Mouse (Mus musculus): ENCODE results near the gene Rcsd1. TPM values are rescaled to one million over a fixed set of nuclear protein-coding genes. Genes with fewer than 3 reads are reported as not detected.

Rcsd1 gene
- total RNA-seq, 2 experiments from 2014 or later: 74.2 to 80.7 TPM

DNA sequence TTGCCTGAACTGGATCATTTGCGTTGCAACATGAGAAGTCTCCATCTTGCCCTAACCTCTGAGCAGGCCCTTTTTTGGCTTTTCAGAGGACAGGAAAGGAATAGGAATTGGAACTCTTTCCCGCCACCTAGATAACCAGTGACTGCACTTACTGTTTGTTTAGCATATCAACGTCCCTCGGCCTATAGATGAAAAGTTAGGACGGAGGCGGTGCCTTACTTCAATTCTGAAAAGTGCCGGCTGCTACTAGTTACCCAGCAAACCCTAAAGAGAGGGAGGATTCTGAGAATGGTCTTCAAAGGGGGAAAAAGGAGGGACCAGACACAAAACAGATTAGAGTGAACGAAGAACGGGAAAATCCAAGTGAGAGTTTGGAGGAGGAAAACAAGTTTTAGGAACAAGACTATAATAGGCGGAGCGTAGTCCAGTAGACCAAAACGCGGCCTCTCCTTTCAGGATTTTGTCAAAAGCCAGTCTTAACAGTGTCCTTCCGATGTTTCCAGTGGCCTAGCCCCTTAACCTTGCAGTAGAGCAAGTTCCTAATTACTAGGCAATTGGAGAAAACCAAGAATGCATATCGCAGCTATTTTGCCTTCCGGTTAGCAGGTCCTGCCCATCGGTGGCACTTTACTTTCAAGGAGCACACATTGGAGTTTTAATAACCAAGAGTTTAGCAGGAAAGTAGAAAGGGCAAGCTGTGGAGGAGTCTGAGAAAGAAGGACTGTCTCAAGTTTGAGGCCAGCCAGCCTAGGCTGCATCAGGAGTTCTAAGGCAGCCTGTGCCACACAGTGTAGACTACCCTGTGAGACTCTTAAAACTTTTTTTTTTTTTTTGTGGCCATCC lies 74.3 kb downstream of the Rcsd1 start:
- no peak for DNase-seq
- intact Hi-C loops (cut with DNase I): loop anchor here (2.0 kb wide), 1 partner anchor 46 kb away; no protein-coding TSS in a partner anchor

DNA sequence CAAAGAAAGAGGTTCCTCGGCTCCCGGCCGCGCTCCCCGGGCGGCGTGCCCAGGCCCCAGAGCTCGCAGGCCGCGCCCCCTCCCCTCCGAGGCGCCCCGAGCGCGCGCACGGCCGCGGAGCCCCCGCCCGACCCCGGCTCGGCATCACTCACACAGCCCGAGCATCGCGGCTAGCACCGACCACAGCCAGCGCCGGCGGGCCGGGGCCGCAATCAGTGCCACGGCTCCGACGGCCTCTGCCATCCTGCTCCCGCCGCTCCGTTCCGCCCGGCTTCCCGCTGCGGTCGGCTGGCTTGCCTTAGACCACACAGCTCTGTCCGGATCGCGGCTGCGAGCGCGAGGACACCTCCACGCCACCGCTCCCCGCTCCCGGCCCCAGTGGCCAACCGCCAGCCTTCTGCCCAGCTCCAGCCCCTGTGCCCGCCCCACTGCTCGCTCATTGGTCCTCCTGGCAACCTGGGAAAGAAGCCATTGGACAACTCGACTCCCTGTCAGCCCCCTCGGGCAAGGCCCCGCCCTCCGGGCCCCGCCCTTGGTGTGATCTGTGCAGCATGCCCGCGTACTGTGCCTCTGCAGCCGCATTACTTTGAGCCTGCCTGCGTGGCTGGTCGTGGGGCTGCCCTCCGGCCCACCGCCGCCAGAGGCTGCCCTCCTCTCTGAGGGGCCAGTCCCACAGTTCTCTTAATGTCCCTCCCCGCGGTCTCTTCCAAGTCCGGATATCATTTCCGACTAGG lies 75.2 kb downstream of the Rcsd1 start, which contains the start of gene Mpzl1:
TSS of gene Mpzl1 (minus strand) at position 388 of the 734 bp plus-strand sequence.
- peak; percentile 97 to 98 for DNase-seq
- intact Hi-C loops (cut with DNase I): loop anchor here (2.0 kb wide), 1 partner anchor 46 kb away; no protein-coding TSS in a partner anchor

DNA sequence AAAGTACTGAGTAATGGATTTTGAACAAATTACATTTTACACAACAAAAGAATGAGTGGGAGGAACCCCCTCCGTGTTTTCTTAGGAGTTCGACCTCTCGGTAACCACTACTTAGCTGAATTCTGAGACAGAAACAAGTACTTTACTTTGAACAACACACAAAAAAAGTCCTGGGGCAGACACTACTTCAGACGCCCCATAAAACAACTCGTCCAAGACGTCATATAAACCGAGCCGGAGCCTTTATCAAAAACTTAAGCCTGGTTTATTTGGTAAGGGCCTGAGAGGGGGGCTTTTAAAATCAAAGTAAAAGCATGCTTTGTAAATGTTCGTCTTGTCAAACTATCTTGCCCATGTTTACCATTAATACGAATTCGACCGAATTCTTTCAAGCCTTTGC lies 76.2 kb downstream of the Rcsd1 start:
- intact Hi-C loops (cut with DNase I): no loop called here
- no peak for DNase-seq

DNA sequence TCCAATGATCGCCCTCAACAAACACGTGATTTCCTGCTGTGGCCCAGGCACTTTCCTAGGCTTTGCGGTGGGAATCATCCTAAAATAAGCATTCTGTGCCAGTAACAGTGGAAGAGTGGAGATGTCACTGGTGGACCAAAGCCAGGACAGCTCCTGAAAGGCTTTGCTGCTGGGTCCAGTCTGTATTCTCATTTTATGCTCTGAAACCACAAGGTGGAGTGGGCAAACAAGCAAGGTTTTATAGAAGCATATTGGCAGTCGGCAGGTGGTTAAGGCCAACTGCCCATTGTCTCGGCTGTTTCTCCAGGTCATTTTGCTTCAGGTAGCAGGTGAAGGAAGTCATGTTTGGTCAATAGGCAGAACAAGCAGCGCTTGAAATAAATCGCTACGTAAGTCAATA lies 78.4 kb downstream of the Rcsd1 start:
- intact Hi-C loops (cut with DNase I): no loop called here
- DNase-seq: no peak

DNA sequence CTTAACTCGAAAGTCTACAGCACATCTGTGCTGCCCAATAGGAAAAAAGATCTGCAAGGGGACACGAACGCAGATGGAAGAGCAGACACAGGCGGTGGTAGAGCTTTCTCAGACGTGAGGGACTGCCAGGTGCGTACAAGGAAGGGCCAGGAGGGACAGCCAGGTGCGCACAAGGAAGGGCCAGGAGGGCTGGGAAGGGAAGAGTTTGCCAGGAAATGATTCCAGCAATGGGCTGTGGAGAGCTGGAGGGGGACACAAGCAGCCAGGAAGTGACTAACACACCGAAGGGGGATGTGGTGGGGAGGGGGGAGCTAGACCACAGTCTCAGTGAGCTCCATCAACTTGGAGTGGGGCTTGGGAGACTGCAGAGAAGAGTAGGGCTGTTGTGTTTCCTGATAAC lies 79.6 kb downstream of the Rcsd1 start:
- DNase-seq: no peak
- intact Hi-C loops (cut with DNase I): no loop called here

DNA sequence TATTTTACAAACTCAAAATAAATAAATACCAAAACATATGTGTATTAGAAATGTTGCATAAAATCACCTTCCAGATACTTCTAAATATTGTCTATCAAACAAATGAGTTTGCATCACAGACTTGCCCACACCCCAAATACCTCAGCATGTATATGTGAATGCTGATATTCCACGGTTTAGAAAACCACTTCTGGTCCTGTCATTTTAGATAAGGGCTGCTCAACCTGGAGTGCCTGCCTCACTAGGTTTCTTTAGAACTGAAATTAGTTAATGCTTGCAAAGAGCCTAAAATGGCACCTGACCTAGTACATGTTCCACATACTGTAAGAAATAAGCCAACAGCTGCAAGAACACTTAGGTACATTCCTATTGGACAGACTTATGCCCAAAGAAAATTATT lies 81.0 kb downstream of the Rcsd1 start:
- intact Hi-C loops (cut with DNase I): no loop called here
- DNase-seq: no peak

DNA sequence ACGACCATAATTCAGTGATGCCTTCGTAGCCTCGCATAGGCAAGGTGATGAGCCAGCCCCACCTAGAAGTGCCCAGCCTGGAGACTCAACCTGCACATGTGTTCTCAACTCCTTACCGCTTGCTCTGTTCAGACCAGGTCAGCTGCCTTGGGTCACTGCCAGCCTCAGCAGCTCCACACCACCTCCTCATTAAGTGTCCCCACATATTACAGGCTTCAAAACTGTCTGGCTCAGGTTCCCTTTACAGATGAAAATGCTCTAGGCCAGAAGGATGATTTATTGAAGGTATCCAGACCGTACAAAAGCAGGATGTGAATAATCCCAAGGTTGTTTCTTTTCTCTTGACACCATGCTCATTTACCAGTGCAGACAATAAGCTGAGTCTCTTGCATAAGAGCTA lies 83.7 kb downstream of the Rcsd1 start:
- no peak for DNase-seq
- intact Hi-C loops (cut with DNase I): no loop called here

DNA sequence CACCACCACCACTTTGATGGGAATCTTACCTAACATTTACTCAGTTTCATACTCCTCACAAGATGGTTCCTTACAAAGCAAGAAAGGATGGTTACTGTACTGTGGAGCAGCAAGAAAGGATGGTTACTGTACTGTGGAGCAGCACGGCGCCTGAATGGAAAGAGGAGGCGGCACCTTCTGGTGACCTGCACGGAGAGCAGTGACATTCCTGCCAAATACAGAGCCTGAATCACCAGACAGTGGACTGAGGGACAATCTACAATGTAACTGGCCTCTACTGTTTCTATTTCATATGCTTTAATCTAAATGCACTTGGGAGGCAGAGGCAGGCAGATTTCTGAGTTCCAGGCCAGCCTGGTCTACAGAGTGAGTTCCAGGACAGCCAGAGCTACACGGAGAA lies 84.5 kb downstream of the Rcsd1 start:
- no peak for DNase-seq
- intact Hi-C loops (cut with DNase I): no loop called here

DNA sequence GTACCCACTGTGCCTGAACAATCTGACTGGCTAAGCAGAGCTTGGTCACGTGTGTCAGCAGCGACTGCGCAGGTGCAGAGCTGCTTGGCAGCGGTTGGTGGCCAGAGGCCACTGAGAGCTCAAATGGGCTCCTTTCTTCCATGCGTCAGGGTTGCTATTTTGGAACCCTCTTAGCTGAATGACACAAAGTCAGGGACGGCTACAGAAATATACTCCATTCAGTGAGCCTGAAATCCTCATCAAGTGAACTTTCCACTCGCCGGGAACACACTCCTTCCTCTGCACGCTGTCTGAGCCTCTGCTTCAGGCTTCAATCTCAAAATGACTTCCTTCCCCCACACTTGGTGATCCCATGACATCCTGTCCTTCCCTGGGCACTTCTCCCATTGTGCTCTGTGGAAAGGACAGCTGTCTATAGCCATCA lies 91.3 kb downstream of the Rcsd1 start:
- intact Hi-C loops (cut with DNase I): loop anchor here (2.0 kb wide), 1 partner anchor 29 kb away; no protein-coding TSS in a partner anchor
- peak; percentile 71 to 72 for DNase-seq

DNA sequence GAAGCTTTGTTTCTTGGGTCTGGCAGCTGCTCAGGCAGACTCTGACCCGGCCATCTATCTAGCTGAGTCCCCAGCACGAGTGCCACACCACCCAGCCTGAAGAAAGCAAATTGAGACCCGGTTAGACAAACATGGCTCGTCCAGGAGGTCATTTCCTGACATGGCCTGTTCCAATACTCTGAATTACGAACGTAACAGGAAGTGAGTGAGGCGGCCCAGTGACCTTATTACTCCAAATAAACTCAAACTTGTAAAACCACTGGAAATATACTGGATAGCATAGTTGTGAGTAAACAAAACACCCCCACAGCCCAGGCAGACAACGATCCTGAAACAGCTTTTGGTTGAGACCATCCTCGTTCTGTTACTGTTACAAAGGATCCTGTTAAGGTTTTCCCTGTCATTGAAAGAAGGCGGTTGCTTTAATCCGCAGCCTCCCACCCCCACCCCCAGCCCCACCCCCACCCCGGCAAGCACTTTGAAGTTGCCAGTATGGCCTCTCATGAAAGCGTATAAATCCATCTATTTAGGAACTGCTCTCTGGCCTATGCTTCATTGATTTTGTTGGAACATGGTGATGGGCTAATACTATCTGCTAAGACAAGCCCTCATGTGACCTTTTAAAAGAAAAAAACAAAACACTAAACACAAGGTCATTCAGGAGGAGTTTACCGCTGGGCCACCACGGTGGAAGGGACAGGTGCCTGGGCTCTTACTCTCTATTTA lies 92.2 kb downstream of the Rcsd1 start:
- intact Hi-C loops (cut with DNase I): no loop called here
- peak; percentile 31 to 34 for DNase-seq

DNA sequence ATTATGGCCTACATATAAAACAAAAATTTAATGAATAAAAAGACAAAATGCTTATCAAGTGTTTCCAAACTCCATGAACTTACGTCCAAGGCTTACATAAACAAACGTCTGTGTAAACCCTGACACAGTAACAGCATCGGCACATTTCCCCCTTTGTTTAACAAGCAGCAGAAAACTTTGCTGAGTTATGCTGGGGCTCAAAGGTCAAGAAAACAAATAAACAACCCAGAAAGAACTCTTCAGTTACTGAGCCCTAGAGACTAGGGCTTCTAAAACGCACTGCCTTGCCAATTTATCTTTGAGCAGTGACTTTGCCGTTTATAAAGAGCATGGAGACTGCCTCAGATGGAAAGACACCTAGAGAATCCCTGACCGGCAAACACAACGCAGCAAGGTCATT lies 92.9 kb downstream of the Rcsd1 start:
- intact Hi-C loops (cut with DNase I): no loop called here
- peak in 1 of 2 experiments; percentile 24 for DNase-seq

DNA sequence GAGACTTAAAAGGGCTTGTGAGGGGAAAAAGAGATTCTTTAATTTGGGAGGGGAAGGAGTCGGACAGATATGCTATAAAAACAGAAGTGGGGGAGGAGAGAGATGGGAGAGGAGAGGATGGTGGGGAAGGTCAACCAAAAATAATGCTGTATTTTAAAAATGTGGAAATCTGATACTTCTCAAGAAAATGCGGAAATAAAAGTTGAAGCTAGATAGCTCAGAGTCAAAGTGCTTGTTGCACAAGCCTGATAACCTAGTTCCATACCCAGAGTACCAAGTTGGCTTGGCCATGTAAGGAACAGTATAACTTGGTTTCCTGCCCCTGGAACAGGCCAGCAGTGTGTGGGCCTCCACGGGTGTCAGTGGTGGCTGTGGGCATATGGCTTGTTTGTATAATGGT lies 94.8 kb downstream of the Rcsd1 start:
- intact Hi-C loops (cut with DNase I): no loop called here

DNA sequence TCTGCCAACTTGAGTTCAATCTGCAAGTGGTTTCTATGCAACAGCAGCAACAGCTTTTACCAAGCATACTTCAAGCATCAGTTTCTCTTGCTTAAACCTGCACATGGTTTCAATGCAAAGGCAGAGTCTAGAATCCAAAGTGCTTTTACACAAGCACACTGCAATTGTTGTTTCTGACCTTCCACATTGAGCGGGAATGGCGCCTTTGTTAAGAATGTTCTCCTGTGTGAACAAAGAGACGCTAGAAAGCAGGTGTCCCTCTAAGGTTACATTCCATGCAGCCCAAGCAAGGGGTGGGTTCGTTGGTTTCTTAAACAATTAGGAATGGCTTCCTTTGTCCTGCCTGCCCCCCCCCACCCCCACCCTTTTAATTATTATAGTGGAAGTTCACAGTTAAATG lies 95.6 kb downstream of the Rcsd1 start:
- no peak for DNase-seq
- intact Hi-C loops (cut with DNase I): no loop called here

More for the DNA sequence above, 94.8 kb downstream of the Rcsd1 start:
- no peak for DNase-seq

DNA sequence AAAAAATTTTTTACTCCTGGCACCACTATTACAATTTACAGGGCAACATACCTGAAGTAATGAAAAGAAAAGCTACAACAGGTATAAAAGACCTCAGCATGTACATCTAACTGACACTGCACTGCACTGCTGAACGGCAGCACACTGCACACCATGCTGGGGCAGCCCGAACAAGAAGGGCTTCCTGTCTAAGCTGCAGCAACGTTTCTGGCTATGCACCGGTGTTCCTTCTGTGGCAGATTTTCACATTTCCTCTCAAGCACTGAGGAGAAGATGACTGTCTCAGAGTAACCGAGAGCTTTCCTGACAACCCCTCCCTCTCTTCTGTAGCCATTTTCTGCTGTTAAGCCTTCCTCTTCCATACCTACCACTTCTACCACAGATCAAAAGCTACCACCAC lies 96.8 kb downstream of the Rcsd1 start:
- no peak for DNase-seq
- intact Hi-C loops (cut with DNase I): no loop called here

DNA sequence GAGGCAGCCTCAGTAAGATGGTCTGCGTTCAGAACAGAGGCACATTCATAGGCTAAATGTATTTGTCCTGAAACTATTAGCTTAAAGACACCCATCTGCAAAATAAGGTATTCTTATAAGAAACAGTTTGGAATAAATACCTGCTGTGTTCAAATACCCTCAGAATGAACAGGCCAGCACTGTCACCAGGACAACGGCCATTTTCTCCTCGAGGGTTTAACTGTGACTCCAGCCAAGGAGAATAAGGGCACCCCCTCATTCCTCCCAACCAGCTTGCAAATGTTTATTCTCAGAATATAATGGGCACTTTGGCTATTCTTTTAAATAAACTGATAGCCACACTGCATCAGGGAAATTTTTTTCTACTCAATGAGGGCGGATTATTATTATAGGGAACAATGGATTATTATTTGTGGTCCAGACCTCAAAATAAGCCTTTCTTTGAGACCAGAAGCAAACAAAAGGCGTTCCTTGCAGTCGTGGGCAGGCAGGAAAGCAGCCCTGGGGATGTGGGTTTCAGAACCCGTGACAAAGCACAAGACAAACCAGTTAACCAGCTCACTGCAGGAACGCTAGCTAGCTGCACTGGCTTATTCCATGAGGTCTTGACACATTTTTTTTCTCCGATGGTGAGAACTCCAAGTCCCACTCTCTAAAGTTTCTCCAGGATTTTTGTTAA lies 99.1 kb downstream of the Rcsd1 start:
- intact Hi-C loops (cut with DNase I): no loop called here

DNA sequence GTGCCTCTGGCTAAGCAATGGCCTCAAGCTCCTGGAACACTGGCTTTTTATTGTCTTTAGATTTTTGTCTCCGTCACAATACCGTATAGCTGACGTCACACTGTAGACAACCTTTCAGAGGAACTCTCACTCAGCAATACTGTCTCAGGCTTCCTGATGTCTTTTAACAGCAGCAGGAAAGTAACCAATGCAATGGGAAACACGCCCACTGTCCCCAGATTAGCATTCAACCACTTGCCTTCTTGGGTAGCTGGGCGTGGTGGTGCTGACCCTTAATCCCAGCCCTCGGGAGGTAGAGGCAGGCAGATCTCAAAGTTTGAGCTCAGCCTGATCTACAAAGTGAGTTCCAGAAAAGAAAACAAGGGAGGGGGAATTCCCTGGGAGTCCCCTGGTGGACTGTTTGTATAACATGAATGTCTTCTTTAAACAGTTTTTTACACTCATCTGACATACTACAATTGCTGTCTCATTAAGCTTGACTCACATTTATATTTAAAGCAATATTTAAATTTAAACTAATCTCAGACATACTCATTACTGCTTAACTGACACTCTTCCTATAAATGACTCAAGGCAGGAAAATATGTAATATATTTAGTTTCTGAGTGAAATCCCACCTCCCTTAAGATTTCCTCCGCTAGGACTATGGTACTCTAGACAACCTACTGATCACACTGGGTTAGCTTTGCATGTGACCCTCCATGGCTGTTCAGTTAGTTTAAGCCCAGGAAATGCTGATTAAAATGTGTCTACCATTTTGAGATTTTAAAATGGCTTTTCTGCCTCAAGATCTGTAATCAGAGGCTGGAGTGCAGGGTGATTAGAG lies 99.8 kb downstream of the Rcsd1 start:
- intact Hi-C loops (cut with DNase I): no loop called here
- DNase-seq: no peak

More for the DNA sequence above, 99.1 kb downstream of the Rcsd1 start:
- no peak for DNase-seq

DNA sequence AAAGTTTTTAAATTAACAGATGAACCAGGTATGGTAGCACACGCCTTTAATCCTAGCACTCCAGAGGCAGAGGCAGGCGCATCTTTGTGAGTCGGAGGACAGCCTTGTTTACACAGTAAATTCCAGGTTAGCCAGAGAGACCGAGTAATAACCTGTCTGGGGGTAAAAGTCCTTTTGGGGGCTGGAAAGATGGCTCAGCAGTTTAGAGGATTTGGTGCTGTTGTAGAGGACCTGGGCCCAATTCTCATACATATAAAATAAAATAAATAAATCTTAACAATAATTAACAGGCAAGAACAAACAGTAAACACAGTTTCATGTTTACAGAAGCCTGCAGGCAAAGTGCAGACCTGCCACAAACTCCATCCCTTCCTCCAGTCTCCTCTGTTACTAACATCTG lies 100.7 kb downstream of the Rcsd1 start:
- no peak for DNase-seq
- intact Hi-C loops (cut with DNase I): no loop called here

DNA sequence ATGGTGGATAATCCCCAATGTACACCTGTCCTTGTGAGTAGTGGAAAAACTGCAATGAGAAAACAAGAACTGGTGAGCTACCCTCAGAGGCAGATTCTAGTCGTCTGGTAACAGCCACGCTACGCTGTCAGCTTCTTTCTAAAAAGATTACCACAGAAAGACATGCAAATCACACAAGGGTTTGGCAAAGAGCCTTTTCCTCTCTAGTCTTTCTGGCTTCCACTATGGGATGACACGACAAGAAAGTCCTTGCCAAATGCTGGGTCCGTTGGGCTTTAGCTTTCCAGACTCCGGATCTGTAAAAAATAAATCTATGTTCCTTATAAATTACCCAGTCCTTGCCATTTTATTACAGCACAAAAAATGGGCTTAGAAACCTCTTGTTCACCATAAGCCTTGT lies 103.8 kb downstream of the Rcsd1 start:
- DNase-seq: no peak
- intact Hi-C loops (cut with DNase I): no loop called here

DNA sequence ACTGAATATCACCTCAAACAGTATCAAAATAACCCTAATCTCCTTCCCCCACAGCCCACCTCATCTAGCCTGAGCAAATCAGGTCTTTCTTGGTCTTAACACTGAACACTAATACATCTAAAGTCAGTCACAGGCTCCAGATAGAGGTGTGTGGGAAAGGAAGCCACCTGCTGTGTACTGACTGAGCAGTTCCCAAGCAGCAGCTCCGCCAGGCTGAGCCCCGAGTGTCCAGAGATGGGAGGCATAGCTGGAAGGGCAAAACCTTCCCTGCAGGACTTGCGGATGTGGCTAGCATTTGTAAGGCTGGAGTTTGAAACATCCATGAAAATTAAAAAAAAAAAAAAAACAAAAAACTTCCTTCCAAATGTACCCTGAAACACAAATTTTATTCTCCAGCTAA lies 104.4 kb downstream of the Rcsd1 start:
- intact Hi-C loops (cut with DNase I): no loop called here
- no peak for DNase-seq

DNA sequence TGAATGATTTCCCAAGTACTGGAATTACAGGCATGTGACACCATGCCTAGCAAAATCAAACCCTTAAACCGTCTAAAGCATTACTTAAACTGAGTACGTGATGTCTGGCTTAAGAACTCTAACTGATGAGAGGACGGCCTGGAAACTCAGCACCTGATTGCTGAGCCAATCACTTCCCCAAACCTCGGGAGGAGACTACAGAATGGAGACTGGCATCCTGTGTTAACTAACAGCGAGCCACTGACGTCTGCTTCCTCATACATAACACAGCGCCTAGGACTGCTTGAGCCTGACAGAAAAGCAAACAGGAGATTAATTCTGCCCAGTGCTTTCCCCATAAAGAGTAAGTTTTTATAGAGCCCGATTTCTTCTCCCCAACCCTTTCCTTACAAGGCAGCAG lies 105.4 kb downstream of the Rcsd1 start:
- DNase-seq: no peak
- intact Hi-C loops (cut with DNase I): no loop called here
